Mouse (Mus musculus): Measurements from ENCODE around the gene S100a5. TPM values are rescaled to one million over a fixed set of nuclear protein-coding genes. Genes with fewer than 3 reads are reported as not detected.

S100a5 gene
- polyA plus RNA-seq, 1 experiment from 2014 or later: not detected

DNA sequence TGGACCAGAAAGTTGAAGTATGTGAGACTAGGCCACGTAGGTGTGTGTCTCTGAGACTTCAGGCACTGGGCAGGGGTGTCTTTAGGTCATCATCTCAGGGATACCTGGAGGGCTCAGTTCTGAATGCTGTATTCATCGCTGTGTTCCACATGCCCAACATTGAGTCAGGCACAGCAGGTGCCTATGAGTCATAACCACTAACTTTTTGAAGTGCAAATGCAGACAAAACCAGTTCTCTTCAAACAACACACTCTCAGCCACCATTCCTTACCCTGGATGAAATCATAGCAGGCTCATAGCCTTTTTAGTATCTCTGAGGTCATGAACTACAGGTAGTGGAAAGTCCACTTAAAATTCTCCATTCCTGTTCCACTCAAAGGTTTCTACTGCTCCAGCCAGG is 21.0 kb downstream of the S100a5 start:
- H3K27me3 ChIP-seq (replicated peaks): no peaks in the 10 kb centered on the region
- H3K27ac ChIP-seq: no peak overlapping the region
- no peak overlapping the region for H3K4me2 ChIP-seq
- H3K9ac ChIP-seq: no peak overlapping the region
- 59% methylated on average over 2 of the region's 2 CpGs for WGBS (ENCODE audit: insufficient replicate concordance)
- ATAC-seq: no peak
- H3K4me1 ChIP-seq: no peaks in the 10 kb centered on the region
- no peak overlapping the region for H3K4me3 ChIP-seq
- no peaks in the 10 kb centered on the region for H3K36me3 ChIP-seq
- H3K9me3 ChIP-seq (replicated peaks): no peaks in the 10 kb centered on the region

DNA sequence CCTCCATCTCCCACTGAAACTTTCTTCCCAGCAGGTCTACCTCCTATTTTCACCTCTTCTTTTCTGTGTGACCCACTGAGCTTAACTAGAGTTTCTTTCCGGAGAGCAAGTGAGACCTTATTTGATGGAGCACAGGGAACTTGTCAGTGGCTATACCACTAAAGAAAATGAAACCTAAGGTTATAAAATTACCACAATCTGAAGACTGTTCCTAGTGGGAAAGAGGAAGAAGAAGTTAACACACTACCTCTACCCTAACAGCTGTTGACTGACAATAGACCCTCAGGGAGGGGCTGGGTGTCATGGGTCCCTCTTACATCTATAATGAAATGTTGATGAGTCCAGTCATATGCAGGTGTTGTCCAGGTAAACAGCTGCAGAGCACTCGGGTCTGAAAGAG is 23.7 kb downstream of the S100a5 start:
- no peak overlapping the region for H3K9ac ChIP-seq
- no peak overlapping the region for H3K27ac ChIP-seq
- H3K4me1 ChIP-seq: no peaks in the 10 kb centered on the region
- H3K4me2 ChIP-seq: no peak overlapping the region
- no peak for ATAC-seq
- H3K4me3 ChIP-seq: no peak overlapping the region
- no peaks in the 10 kb centered on the region for H3K27me3 ChIP-seq (replicated peaks)
- WGBS (ENCODE audit: insufficient replicate concordance): 50% methylated on average over 2 of the region's 2 CpGs
- no peaks in the 10 kb centered on the region for H3K36me3 ChIP-seq
- no peaks in the 10 kb centered on the region for H3K9me3 ChIP-seq (replicated peaks)

DNA sequence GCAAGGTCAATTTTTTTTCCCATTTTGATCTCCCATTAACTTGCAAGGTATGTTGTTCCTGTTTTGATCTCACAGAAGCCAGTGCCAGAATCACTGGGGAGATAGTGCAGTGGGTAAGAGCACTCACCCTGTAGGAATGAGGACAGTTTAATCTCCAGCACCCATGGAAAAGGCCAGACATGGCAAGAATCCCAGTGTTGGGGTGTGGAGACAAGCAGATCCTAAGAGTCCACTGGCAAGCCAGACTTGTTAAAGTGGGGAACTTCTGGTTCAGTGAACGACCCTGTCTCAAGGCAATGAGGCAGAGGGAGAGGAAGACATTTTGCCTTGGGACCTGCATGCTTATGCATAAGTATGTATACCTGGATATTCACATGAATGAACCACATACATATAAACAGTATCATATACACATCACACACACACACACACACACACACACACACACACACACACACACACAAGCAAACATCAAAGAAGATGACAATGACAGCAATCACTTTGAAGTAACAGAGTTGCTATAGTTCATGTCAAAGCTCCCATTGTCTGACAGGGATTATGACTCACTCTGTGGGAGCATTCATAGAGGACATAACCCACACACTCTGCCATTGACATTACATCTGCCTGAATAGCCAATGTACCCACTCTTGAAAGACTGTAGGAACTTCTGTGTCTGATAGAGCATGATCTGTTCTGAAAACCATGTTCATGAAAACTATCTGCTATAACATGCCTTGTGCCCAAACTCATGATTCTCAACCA is 30.4 kb downstream of the S100a5 start:
- ATAC-seq: no peak
- WGBS (ENCODE audit: insufficient replicate concordance): 50% methylated on average over 1 of the region's 1 CpGs
- H3K4me3 ChIP-seq: no peak overlapping the region
- no peak overlapping the region for H3K27ac ChIP-seq
- H3K4me2 ChIP-seq: no peak overlapping the region
- no peak overlapping the region for H3K9ac ChIP-seq
- no peaks in the 10 kb centered on the region for H3K27me3 ChIP-seq (replicated peaks)
- no peaks in the 10 kb centered on the region for H3K36me3 ChIP-seq
- H3K9me3 ChIP-seq (replicated peaks): no peaks in the 10 kb centered on the region
- H3K4me1 ChIP-seq: no peaks in the 10 kb centered on the region

GRCm38 (mm10) chr3:90639511-90640154 is 31.3 kb downstream of the S100a5 start:
- no peak for ATAC-seq
- H3K4me2 ChIP-seq: no peak overlapping the region
- 32% methylated on average over 7 of the region's 7 CpGs for WGBS (ENCODE audit: insufficient replicate concordance)
- H3K9ac ChIP-seq: no peak overlapping the region
- H3K4me1 ChIP-seq: no peaks in the 10 kb centered on the region
- H3K36me3 ChIP-seq: no peaks in the 10 kb centered on the region
- H3K27ac ChIP-seq: no peak overlapping the region
- H3K4me3 ChIP-seq: no peak overlapping the region
- no peaks in the 10 kb centered on the region for H3K27me3 ChIP-seq (replicated peaks)
- H3K9me3 ChIP-seq (replicated peaks): no peaks in the 10 kb centered on the region

GRCm38 (mm10) chr3:90640981-90641380 is 32.7 kb downstream of the S100a5 start:
- Histone ChIP-seq H3K9ac (no peak overlapping the region), H3K36me3 (no peaks in the 10 kb centered on the region), H3K4me1 (no peaks in the 10 kb centered on the region), H3K4me2 (no peak overlapping the region), H3K9me3 (replicated peaks) (no peaks in the 10 kb centered on the region), H3K4me3 (no peak overlapping the region), H3K27ac (no peak overlapping the region), H3K27me3 (replicated peaks) (no peaks in the 10 kb centered on the region)
- 54% methylated on average over 7 of the region's 7 CpGs for WGBS (ENCODE audit: insufficient replicate concordance)
- no peak for ATAC-seq

DNA sequence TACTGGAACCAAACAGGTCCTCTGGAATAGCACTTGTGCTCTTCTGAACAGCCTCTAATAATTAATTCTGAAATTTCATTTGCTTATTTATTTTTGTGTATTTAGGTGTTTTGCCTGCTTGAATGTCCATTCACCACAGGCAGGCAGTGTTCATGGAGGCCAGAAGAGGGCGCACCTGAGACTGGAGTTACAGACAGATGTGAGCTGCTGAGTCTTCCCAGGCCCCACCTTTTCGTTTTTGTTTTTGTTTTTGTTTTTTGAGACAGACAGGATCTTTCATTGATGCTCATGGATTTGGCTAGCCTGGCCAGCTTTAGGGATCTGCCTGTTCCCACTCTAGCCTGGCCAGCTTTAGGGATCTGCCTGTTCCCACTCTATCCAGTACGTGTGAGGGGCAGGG is 35.9 kb downstream of the S100a5 start:
- Histone ChIP-seq H3K36me3 (no peaks in the 10 kb centered on the region), H3K27me3 (replicated peaks) (no peaks in the 10 kb centered on the region), H3K9ac (no peak overlapping the region), H3K4me1 (no peaks in the 10 kb centered on the region), H3K9me3 (replicated peaks) (no peaks in the 10 kb centered on the region), H3K27ac (no peak overlapping the region), H3K4me2 (no peak overlapping the region), H3K4me3 (no peak overlapping the region)
- WGBS (ENCODE audit: insufficient replicate concordance): 38% methylated on average over 3 of the region's 3 CpGs
- no peak for ATAC-seq

- no peak for ATAC-seq
- 51% methylated on average over 1 of the region's 1 CpGs for WGBS (ENCODE audit: insufficient replicate concordance)
Observed at GRCm38 (mm10) chr3:90647291-90647690, 39.0 kb downstream of the S100a5 start.

GRCm38 (mm10) chr3:90648981-90649380 is 40.7 kb downstream of the S100a5 start:
- no peak for ATAC-seq
- H3K9ac ChIP-seq: no peak overlapping the region

More at GRCm38 (mm10) chr3:90647291-90647690, 39.0 kb downstream of the S100a5 start:
- no peak overlapping the region for H3K4me2 ChIP-seq
- H3K27ac ChIP-seq: no peak overlapping the region
- no peak overlapping the region for H3K9ac ChIP-seq
- H3K4me1 ChIP-seq: no peaks in the 10 kb centered on the region
- H3K9me3 ChIP-seq (replicated peaks): no peaks in the 10 kb centered on the region
- no peaks in the 10 kb centered on the region for H3K27me3 ChIP-seq (replicated peaks)
- no peaks in the 10 kb centered on the region for H3K36me3 ChIP-seq
- H3K4me3 ChIP-seq: no peak overlapping the region

DNA sequence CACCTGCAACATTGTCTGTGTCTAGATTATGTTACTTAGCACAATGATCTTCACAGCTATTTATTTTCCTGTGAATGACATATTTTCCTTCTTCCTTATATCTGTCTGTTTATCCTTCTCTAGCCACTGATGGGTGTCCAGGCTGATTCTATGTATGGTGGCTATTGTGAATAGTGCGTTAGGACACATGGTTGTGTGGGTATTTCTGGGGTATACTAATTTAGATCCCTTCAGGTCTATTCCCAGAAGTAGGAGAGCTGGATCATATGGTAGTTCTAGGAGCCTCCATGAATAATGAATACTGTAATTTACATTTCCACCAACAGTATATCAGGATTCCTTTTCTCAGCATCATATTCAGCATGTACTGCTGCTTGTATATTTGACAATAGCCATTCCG is 41.5 kb downstream of the S100a5 start:
- H3K9ac ChIP-seq: no peak overlapping the region
- H3K9me3 ChIP-seq (replicated peaks): no peaks in the 10 kb centered on the region
- WGBS (ENCODE audit: insufficient replicate concordance): 72% methylated on average over 2 of the region's 2 CpGs
- H3K27ac ChIP-seq: no peak overlapping the region
- no peak for ATAC-seq
- 0 out of 2 replicates have a peak, but pooled peaks cover 5% of the 10 kb centered on the region for H3K27me3 ChIP-seq (replicated peaks)
- H3K36me3 ChIP-seq: no peaks in the 10 kb centered on the region
- H3K4me1 ChIP-seq: no peaks in the 10 kb centered on the region
- H3K4me2 ChIP-seq: no peak overlapping the region
- no peak overlapping the region for H3K4me3 ChIP-seq

More at GRCm38 (mm10) chr3:90648981-90649380, 40.7 kb downstream of the S100a5 start:
- Histone ChIP-seq H3K9me3 (replicated peaks) (no peaks in the 10 kb centered on the region), H3K27ac (no peak overlapping the region), H3K4me1 (no peaks in the 10 kb centered on the region), H3K36me3 (no peaks in the 10 kb centered on the region), H3K4me3 (no peak overlapping the region), H3K4me2 (no peak overlapping the region), H3K27me3 (replicated peaks) (0 out of 2 replicates have a peak, but pooled peaks cover 5% of the 10 kb centered on the region)

DNA sequence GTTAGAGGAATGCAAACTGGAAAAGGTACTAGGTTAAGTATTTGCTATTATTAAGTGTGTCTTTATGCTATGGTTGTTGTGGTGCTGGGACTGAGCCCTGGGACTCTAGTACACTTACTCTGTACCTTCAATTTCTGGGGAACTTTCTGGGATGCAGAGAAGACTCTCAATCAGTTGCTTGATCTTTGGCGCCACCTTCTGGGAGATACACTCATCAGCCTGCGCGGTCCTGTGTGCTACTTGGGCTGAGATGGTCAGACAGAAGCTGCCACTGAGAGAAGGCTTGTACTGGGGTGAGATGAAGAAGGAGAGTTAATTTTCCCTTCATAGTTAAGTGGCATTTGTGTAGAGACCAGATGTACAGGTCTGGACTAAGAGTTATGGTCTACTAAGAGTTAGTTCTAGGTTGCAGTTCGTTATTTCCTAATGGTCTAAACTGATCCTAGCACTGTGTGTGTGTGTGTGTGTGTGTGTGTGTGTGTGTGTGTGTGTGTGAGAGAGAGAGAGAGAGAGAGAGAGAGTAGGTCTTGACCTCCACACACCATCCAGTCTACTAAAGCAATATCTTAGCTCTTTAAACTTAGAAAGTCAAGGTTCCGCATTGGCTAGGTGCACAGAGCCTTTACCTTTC is 44.7 kb downstream of the S100a5 start:
- 29% methylated on average over 5 of the region's 5 CpGs for WGBS (ENCODE audit: insufficient replicate concordance)
- ATAC-seq: no peak
- H3K27ac ChIP-seq: no peak overlapping the region
- no peak overlapping the region for H3K9ac ChIP-seq
- H3K9me3 ChIP-seq (replicated peaks): no peaks in the 10 kb centered on the region
- no peak overlapping the region for H3K4me3 ChIP-seq
- no peak overlapping the region for H3K4me2 ChIP-seq
- 0 out of 2 replicates have a peak, but pooled peaks cover 5% of the 10 kb centered on the region for H3K27me3 ChIP-seq (replicated peaks)
- H3K36me3 ChIP-seq: no peaks in the 10 kb centered on the region
- no peaks in the 10 kb centered on the region for H3K4me1 ChIP-seq

GRCm38 (mm10) chr3:90653717-90654116 is 45.4 kb downstream of the S100a5 start, which contains the start of gene S100a7a:
S100a7a (plus strand) TSS chr3:90654017.
- no peak within 1 kb of the TSS for H3K27ac ChIP-seq
- ATAC-seq: no peak
- 0 out of 2 replicates have a peak, but pooled peaks cover 5% of the 10 kb centered on the region for H3K27me3 ChIP-seq (replicated peaks)
- H3K9ac ChIP-seq: no peak within 1 kb of the TSS
- no peak within 1 kb of the TSS for H3K4me3 ChIP-seq
- no peaks in the 10 kb centered on the region for H3K9me3 ChIP-seq (replicated peaks)
- H3K36me3 ChIP-seq: no peaks in the 10 kb centered on the region
- H3K4me1 ChIP-seq: no peaks in the 10 kb centered on the region
- no peak within 1 kb of the TSS for H3K4me2 ChIP-seq

DNA sequence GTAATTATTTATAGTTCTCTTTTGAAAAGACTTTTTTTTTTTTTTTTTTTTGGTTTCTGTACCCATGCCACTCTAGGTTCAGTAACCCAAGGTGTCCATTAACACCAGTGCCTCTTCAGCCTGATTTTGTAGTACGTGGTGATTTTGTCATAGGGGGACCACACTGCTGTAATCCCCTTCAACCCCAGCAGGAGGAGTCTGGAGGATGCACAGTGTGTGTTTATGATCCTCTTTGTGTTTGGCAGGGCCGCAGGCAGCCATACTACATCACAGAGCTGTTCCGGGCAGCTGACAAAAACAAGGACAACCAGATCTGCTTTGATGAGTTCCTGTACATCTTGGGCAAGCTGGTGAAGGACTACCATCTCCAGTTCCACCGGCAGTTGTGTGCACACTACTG is 49.1 kb downstream of the S100a5 start:
- Histone ChIP-seq H3K27me3 (replicated peaks) (0 out of 2 replicates have a peak, but pooled peaks cover 5% of the 10 kb centered on the region), H3K4me3 (no peak overlapping the region), H3K9ac (no peak overlapping the region), H3K4me2 (no peak overlapping the region), H3K27ac (no peak overlapping the region), H3K9me3 (replicated peaks) (no peaks in the 10 kb centered on the region), H3K4me1 (no peaks in the 10 kb centered on the region), H3K36me3 (no peaks in the 10 kb centered on the region)
- 53% methylated on average over 4 of the region's 4 CpGs for WGBS (ENCODE audit: insufficient replicate concordance)
- ATAC-seq: no peak

Measured in liver, embryonic 12.5 days (tissue).